Mouse (Mus musculus) hindbrain, embryonic 14.5 days (tissue): ENCODE measurements around the gene Thap7. TPM values are rescaled to one million over a fixed set of nuclear protein-coding genes. Genes with fewer than 3 reads are reported as not detected.
"Not testable (repeated sequence)": the region's sequence is repeated elsewhere in the genome, so short reads cannot be mapped to it uniquely, and the experiment has no call there.

Experiments
- ATAC-seq: fragments of 200-750 bp; cut with Nextera tagmentation; 2 replicates; pipeline ENCODE4 v1.8.0; 2017; ENCODE audit warnings: moderate number of reproducible peaks, mild to moderate bottlenecking, moderate TSS enrichment, moderate library complexity; ENCODE audit not compliant: low FRiP score
- DNase-seq: peaks from one replicate; pipeline ENCODE4 v3.0.0-alpha.2; 2015; ENCODE audit warnings: low spot score
- H3K27ac ChIP-seq: fragments of 300-500 bp; sonication (generic); 2 replicates; pipeline ENCODE4 v1.5.1; 2014; ENCODE audit warnings: mild to moderate bottlenecking, moderate library complexity
- H3K27me3 ChIP-seq: fragments of 300-500 bp; sonication (generic); 2 replicates; pipeline ENCODE4 v1.6.1; 2014; ENCODE audit warnings: mild to moderate bottlenecking, low read length, mixed read lengths; ENCODE audit not compliant: control insufficient read depth, insufficient read depth
- H3K36me3 ChIP-seq: fragments of 300-500 bp; sonication (generic); replicated peaks from 2 replicates; pipeline ENCODE4 v1.6.1; 2014; ENCODE audit not compliant: control insufficient read depth, insufficient read depth
- H3K4me1 ChIP-seq: fragments of 300-500 bp; sonication (generic); replicated peaks from 2 replicates; pipeline ENCODE4 v1.6.1; 2014; ENCODE audit warnings: antibody characterized with exemption, low read length, mixed read lengths; ENCODE audit not compliant: control insufficient read depth, insufficient read depth
- H3K4me2 ChIP-seq: fragments of 300-500 bp; sonication (generic); replicated peaks from 2 replicates; pipeline ENCODE4 v1.6.1; 2014; ENCODE audit warnings: mild to moderate bottlenecking, moderate library complexity
- H3K4me3 ChIP-seq: fragments of 300-500 bp; sonication (generic); replicated peaks from 2 replicates; pipeline ENCODE4 v1.5.1; 2014; ENCODE audit warnings: mild to moderate bottlenecking, low read length
- H3K9ac ChIP-seq: fragments of 300-500 bp; sonication (generic); 2 replicates; pipeline ENCODE4 v1.6.1; 2014
- H3K9me3 ChIP-seq: fragments of 300-500 bp; sonication (generic); 2 replicates; pipeline ENCODE4 v1.6.1; 2016; ENCODE audit warnings: low read length; ENCODE audit not compliant: control insufficient read depth
- WGBS: fragments of 180-500 bp; shearing (Covaris S2); extraction: QIAGEN DNeasy Blood & Tissue Kit; methylation state at CpG from one replicate; pipeline ENCODE4 v1.1.7; 2014; 5-methylcytosine and 5-hydroxymethylcytosine counted together
- polyA plus RNA-seq: library from polyadenylated mRNA; unstranded; fragments of >200 nt; fragmentation: Nextera tagmentation; extraction: Ambion mirVana; gene quantifications from 2 replicates; pipeline ENCODE4 v1.2.1, GENCODE M21; 2014

Gene Thap7
- polyA plus RNA-seq, 1 experiment from 2014 or later = 58.9 TPM

DNA sequence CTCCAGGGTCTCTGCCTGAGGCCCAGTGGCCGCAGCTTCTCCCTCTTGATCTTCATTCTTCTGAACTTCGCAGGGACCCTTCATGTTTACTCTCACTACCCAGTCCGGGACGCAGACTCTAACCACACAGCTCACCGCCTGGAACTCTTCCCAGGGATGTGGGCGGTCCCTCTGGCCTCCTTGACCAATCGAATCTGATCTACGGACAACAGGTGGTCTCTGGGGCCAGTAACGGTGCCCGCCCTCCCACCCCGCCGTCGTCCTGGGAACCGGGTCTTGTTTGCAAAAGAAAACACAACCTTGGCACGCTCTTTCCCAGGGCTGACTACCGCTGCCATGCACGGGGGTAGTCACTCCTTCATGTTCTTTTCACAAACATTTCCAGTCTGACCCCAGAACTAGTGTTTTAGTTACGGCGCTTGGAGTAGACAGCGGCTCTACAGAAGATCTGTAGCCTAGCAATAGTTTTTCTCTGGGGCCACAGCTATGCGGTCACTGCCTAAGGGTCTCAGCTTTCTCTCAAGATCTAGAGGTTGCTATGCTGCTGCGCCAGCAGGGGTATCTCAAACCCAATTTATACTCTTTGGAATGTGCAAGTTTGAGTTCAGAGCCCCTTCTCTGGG is 30.3 kb upstream of the Thap7 start, which contains the start of gene Lrrc74b:
Lrrc74b (minus strand) TSS at position 120 of the 623 bp plus-strand sequence.
- H3K4me2 ChIP-seq = peak within 1 kb of the TSS; percentile 47
- H3K27ac ChIP-seq = peak within 1 kb of the TSS; percentile 33
- WGBS = under 1% methylated on average over 22 of the region's 22 CpGs
- DNase-seq (peak; percentile 62), ATAC-seq (peak; percentile 74)
- H3K9me3 ChIP-seq = no peaks in the 10 kb centered on the region
- H3K36me3 ChIP-seq = no peaks in the 10 kb centered on the region
- H3K27me3 ChIP-seq = 0 out of 2 replicates have a peak, but pooled peaks cover 9% of the 10 kb centered on the region
- H3K4me3 ChIP-seq = peak within 1 kb of the TSS; percentile 20
- H3K4me1 ChIP-seq = peaks cover 10% of the 10 kb centered on the region; the same call in 1 of the 2 replicates
- H3K9ac ChIP-seq = 0 out of 2 replicates have a peak within 1 kb of the TSS, but pooled peaks have one; percentile 31

DNA sequence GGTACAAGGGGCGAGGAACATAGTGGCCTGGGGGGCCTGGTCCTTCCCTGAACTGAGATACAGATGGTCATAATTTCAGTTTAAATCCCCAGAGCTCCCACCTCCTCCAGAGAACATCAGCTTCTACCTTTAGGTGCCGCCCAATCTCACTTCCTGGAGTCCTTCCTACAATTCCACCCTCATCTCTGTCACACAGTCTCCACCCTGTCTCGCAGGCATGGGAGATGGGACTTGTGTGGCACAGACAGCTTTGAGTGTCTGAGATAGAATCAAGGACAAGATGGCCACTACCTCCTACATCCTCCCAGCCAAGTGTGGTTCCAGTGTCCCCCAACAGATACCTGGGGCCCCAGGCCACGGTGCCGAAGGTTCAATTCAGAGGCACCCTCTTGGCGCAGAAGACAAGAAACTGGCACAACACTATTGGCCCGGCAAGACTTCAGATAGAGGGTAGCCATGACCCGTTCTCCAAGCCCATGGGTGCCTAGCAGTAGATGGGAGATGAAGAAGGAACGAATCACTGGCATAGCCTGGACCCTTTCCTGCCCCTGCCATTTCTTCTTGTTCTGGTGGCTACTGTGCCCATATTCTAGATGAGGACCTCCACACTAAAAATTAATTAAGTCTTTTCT is 28.6 kb upstream of the Thap7 start:
- Histone ChIP-seq H3K9me3 (no peaks in the 10 kb centered on the region), H3K9ac (no peak overlapping the region), H3K36me3 (no peaks in the 10 kb centered on the region), H3K27me3 (0 out of 2 replicates have a peak, but pooled peaks cover 9% of the 10 kb centered on the region), H3K27ac (no peak overlapping the region), H3K4me1 (peaks cover 10% of the 10 kb centered on the region; the same call in 1 of the 2 replicates), H3K4me3 (no peak overlapping the region), H3K4me2 (peak overlapping the region; percentile 29; the same call in 1 of the 2 replicates)
- ATAC-seq = no peak
- 72% methylated on average over 9 of the region's 9 CpGs for whole genome bisulfite sequencing
- no peak for DNase-seq

DNA sequence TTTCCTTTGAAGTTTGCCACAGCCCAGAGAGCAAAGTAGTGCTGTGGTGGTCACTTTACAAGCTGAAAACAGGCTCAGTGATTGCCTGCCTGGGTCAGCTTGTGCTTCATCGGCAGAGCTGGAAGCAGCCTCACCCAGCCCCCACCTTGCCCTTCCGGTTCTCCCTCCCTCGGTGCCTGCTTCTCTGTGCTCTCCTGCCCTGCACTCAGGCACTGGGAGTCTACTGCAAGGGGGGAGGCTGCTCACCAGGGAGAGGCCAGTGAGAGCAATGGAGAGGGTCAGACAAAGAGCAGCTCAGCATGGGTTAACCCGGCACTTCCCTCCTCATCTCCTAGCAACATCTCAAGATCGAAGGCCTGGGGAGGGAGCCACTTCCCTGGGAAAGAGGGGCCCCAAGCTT is 27.9 kb upstream of the Thap7 start:
- WGBS = under 1% methylated on average over 5 of the region's 5 CpGs

DNA sequence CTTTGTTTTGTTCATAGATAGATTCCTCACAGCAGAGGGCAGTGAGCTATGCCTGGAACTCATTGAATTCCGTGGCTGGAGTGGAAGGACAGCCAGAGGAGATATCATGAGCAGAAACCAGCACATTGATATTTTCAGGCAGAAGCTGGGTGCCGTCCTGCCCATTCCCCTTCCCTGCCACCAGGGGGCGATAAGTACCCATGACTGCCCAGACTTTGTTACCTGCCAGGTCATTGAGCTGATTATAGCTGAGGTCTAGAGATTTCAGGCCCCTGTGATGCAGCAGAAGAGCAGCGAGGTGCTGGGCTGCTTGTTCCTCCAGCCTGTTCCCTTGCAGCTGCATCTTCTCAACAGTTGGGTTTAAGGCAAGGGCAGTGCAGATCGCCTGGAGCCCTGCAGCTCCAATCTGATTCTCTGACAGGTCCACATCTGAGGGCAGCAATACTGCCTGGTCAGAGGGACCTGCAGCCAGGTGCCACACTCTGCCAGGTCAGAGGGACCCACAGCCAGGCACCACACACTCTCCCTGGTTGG is 27.1 kb upstream of the Thap7 start:
- no peak overlapping the region for H3K4me3 ChIP-seq
- peaks cover 16% of the 10 kb centered on the region; the same call in 1 of the 2 replicates for H3K4me1 ChIP-seq
- 0 out of 2 replicates have a peak, but pooled peaks cover 9% of the 10 kb centered on the region for H3K27me3 ChIP-seq
- ATAC-seq (0 out of 2 replicates have a peak, but pooled peaks have one; percentile 17), DNase-seq (peak; percentile 81)
- no peak overlapping the region for H3K27ac ChIP-seq
- no peaks in the 10 kb centered on the region for H3K36me3 ChIP-seq
- H3K9ac ChIP-seq = peak overlapping the region; percentile 2; the same call in 1 of the 2 replicates
- no peaks in the 10 kb centered on the region for H3K9me3 ChIP-seq
- peak overlapping the region; percentile 29 for H3K4me2 ChIP-seq
- 2% methylated on average over 5 of the region's 5 CpGs for WGBS

More for the DNA sequence above, 27.9 kb upstream of the Thap7 start:
- no peak for DNase-seq
- Histone ChIP-seq H3K9ac (peak overlapping the region; percentile 2; the same call in 1 of the 2 replicates), H3K4me1 (peaks cover 16% of the 10 kb centered on the region; the same call in 1 of the 2 replicates), H3K27me3 (0 out of 2 replicates have a peak, but pooled peaks cover 9% of the 10 kb centered on the region), H3K4me2 (peak overlapping the region; percentile 29), H3K36me3 (no peaks in the 10 kb centered on the region), H3K9me3 (no peaks in the 10 kb centered on the region), H3K27ac (no peak overlapping the region), H3K4me3 (no peak overlapping the region)
- ATAC-seq = no peak

DNA sequence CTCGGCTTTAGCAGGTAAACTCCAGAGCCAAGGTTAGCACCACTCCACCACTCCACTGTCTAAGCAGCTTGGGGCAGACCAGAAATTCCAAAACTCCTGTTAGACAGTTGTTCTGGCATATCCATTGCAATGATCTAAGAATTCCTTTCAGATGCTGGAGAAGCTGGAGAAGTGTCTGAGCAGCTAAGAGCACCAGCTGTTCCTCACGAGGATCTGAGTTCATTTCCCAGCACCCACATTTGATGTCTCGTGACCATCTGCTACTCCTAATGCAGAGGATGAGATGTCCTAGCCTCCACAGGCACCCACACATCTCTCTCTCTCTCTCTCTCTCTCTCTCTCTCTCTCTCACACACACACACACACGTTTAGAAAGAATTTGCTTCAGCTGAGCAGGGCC is 26.0 kb upstream of the Thap7 start:
- ATAC-seq (no peak), DNase-seq (no peak)
- Histone ChIP-seq H3K36me3 (no peaks in the 10 kb centered on the region), H3K27ac (no peak overlapping the region), H3K4me1 (peaks cover 13% of the 10 kb centered on the region; the same call in 1 of the 2 replicates), H3K27me3 (0 out of 2 replicates have a peak, but pooled peaks cover 9% of the 10 kb centered on the region), H3K4me3 (no peak overlapping the region), H3K9me3 (no peaks in the 10 kb centered on the region), H3K4me2 (no peak overlapping the region), H3K9ac (no peak overlapping the region)
- 62% methylated on average over 4 of the region's 4 CpGs for WGBS

DNA sequence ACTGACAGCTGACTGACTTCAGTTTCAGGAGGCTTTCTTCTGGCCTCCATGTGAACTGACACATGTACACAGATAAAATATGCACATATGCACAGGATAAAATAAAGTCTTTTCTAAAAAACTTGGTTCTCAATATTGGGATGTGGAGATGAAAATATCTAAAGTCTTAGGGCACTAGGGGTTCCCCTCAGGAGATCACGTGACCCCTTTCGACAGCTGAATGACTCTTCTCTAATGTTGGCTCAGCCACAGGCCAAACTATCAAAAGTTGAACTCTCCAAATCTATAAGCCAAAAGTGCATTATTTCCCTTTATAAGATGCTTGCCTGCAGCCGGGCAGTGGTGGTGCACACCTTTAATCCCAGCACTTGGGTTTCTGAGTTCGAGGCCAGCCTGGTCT is 25.2 kb upstream of the Thap7 start:
- H3K4me1 ChIP-seq = peaks cover 10% of the 10 kb centered on the region; the same call in 1 of the 2 replicates
- H3K27me3 ChIP-seq = 0 out of 2 replicates have a peak, but pooled peaks cover 7% of the 10 kb centered on the region
- no peak for ATAC-seq

DNA sequence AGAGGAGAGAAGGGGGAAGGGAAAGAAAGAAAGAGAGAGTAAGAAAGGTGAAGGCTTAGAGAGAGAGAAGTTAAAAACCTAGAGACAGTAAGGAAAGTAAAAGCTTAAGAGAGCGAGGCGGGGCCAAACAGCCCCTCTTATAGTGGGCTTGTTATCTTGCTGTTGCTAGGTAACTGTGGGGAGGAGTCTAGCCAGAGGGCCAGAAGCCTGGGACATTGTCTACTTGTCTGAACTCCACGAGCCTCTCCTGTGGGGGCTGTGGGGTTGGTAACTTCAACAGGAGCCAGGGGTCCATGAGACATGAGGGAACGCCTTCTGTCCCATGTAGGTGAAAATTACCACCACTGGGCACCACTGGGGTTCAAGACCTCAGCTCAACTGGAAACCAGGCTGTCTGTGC is 23.8 kb upstream of the Thap7 start:
- not testable (repeated sequence) for ATAC-seq, H3K27me3 ChIP-seq, H3K4me3 ChIP-seq, H3K9ac ChIP-seq, H3K4me1 ChIP-seq, DNase-seq, H3K9me3 ChIP-seq, H3K36me3 ChIP-seq
- Histone ChIP-seq H3K4me2 (peak overlapping the region; percentile 41), H3K27ac (0 out of 2 replicates have a peak overlapping the region, but pooled peaks have one; percentile 57)
- 9% methylated on average over 4 of the region's 4 CpGs for WGBS

More for the DNA sequence above, 25.2 kb upstream of the Thap7 start:
- Histone ChIP-seq H3K4me2 (no peak overlapping the region), H3K4me3 (no peak overlapping the region), H3K36me3 (no peaks in the 10 kb centered on the region), H3K9me3 (no peaks in the 10 kb centered on the region), H3K27ac (no peak overlapping the region), H3K9ac (no peak overlapping the region)
- no peak for DNase-seq
- WGBS = 86% methylated on average over 4 of the region's 4 CpGs

DNA sequence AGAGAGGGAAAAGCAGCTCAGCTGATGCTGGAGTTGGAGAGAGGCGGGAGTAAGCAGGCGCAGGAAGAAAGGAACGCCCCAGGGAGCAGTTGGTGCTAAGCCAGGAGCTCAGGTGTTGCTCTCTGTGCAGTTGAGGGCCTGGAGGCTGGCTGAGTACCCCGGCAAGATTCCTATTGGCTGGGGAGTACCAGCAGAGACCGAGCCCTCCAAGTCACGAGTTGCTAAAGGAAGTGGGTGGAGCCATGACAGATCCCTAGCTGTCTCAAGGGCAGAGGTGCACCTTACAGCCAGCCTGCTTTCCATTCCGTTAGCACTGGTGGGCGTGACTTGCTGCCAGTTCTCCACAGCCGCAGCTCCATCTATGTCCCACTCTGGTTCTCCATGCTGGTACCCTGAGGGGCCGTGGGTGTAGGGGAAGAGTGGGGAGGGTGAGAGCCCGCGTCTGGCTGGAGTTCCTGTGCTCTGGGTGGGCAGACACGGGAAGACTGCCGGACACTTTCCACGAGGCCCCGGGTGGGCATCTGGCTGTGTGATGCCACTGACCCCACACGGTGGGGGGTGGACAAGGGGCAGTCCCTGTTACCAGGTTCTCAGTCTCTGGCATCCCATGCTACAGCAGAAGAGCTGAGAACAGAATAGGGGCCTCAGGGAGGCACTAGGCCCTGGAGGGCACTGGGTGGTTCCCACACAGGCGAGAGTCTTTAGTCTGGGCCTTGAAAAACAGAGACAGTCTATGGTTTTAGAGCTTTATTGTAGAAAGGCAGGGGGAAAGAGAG is 23.2 kb upstream of the Thap7 start:
- H3K4me2 ChIP-seq = peak overlapping the region; percentile 41
- H3K9me3 ChIP-seq = no peaks in the 10 kb centered on the region
- DNase-seq (peak; percentile 49), ATAC-seq (peak; percentile 83)
- H3K27ac ChIP-seq = peak overlapping the region; percentile 57; the same call in 1 of the 2 replicates
- 0 out of 2 replicates have a peak, but pooled peaks cover 3% of the 10 kb centered on the region for H3K27me3 ChIP-seq
- no peaks in the 10 kb centered on the region for H3K36me3 ChIP-seq
- 3% methylated on average over 18 of the region's 18 CpGs for WGBS
- 0 out of 2 replicates have a peak overlapping the region, but pooled peaks have one; percentile 6 for H3K4me3 ChIP-seq
- peaks cover 10% of the 10 kb centered on the region; the same call in 1 of the 2 replicates for H3K4me1 ChIP-seq
- 0 out of 2 replicates have a peak overlapping the region, but pooled peaks have one; percentile 12 for H3K9ac ChIP-seq
